Mouse (Mus musculus) induced T-regulatory cell, adult 2 months (primary cell): ENCODE measurements around the gene Bckdha.

Source experiments
- DNase-seq: peaks from one replicate; pipeline ENCODE4 v3.0.0-alpha.2; 2012; ENCODE audit warnings: low read depth

The Bckdha gene

GRCm38 (mm10) chr7:25644631-25645030 lies 14.2 kb downstream of the Bckdha start:
- DNase-seq = no peak

- DNase-seq = peak; percentile 38
These were observed 14.6 kb downstream of the Bckdha start for GRCm38 (mm10) chr7:25644136-25644535.

- no peak for DNase-seq
These were observed 19.0 kb downstream of the Bckdha start for GRCm38 (mm10) chr7:25639754-25640153.

GRCm38 (mm10) chr7:25637099-25637498 lies 21.7 kb downstream of the Bckdha start:
- no peak for DNase-seq

- DNase-seq = peak; percentile 22
These were observed 22.4 kb downstream of the Bckdha start for GRCm38 (mm10) chr7:25636373-25636772.

GRCm38 (mm10) chr7:25632679-25633078 lies 26.1 kb downstream of the Bckdha start:
- no peak for DNase-seq

GRCm38 (mm10) chr7:25628323-25628620 lies 30.5 kb downstream of the Bckdha start:
- no peak for DNase-seq

- no peak for DNase-seq
These were observed 31.1 kb downstream of the Bckdha start for GRCm38 (mm10) chr7:25627431-25628322.

GRCm38 (mm10) chr7:25626509-25627430 lies 32.0 kb downstream of the Bckdha start, which contains the start of gene B3gnt8:
TSS of gene B3gnt8 (plus strand) at chr7:25626654.
- peak; percentile 53 for DNase-seq

GRCm38 (mm10) chr7:25625594-25626250 lies 33.1 kb downstream of the Bckdha start:
- DNase-seq = peak; percentile 69

GRCm38 (mm10) chr7:25624851-25625250 lies 33.9 kb downstream of the Bckdha start:
- DNase-seq = no peak

GRCm38 (mm10) chr7:25623857-25624370 lies 34.9 kb downstream of the Bckdha start:
- no peak for DNase-seq

GRCm38 (mm10) chr7:25620751-25621150 lies 38.0 kb downstream of the Bckdha start:
- no peak for DNase-seq

GRCm38 (mm10) chr7:25620101-25620500 lies 38.7 kb downstream of the Bckdha start:
- DNase-seq = no peak

- no peak for DNase-seq
These were observed 39.1 kb downstream of the Bckdha start for GRCm38 (mm10) chr7:25619722-25619991.

- DNase-seq = peak; percentile 99
These were observed 39.7 kb downstream of the Bckdha start, which contains the start of gene Dmac2 for GRCm38 (mm10) chr7:25618865-25619721. TSS of gene Dmac2 (plus strand) at chr7:25619414.

GRCm38 (mm10) chr7:25617376-25618160 lies 41.2 kb downstream of the Bckdha start:
- DNase-seq = no peak

GRCm38 (mm10) chr7:25615706-25616011 lies 43.1 kb downstream of the Bckdha start, which contains the start of gene Erich4:
TSS of gene Erich4 (minus strand) at chr7:25615892.
- no peak for DNase-seq

GRCm38 (mm10) chr7:25614831-25615705 lies 43.7 kb downstream of the Bckdha start:
- DNase-seq = no peak

- DNase-seq = no peak
These were observed 44.7 kb downstream of the Bckdha start for GRCm38 (mm10) chr7:25614086-25614485.
